Mouse (Mus musculus) midbrain, postnatal 0 days (tissue): ENCODE measurements around the gene Serinc3. TPM values are rescaled to one million over a fixed set of nuclear protein-coding genes. Genes with fewer than 3 reads are reported as not detected.

Source experiments
- ATAC-seq: fragments of 200-750 bp; cut with Nextera tagmentation; 2 replicates; pipeline ENCODE4 v1.8.0; 2017; ENCODE audit warnings: moderate number of reproducible peaks, mild to moderate bottlenecking, moderate TSS enrichment, moderate library complexity; ENCODE audit not compliant: low FRiP score
- DNase-seq: peaks from one replicate; pipeline ENCODE4 v3.0.0-alpha.2; 2015; ENCODE audit warnings: low spot score
- H3K27ac ChIP-seq: fragments of 300-500 bp; sonication (generic); 2 replicates; pipeline ENCODE4 v1.5.1; 2014; ENCODE audit warnings: low read depth, mild to moderate bottlenecking, low read length, mixed read lengths
- H3K27me3 ChIP-seq: fragments of 300-500 bp; sonication (generic); 2 replicates; pipeline ENCODE4 v1.6.1; 2014; ENCODE audit warnings: low read length, control low read depth, mixed read lengths; ENCODE audit not compliant: insufficient read depth
- H3K36me3 ChIP-seq: fragments of 300-500 bp; sonication (generic); 2 replicates; pipeline ENCODE4 v1.6.1; 2014; ENCODE audit warnings: low read length, control low read depth, mixed read lengths; ENCODE audit not compliant: insufficient read depth
- H3K4me1 ChIP-seq: fragments of 300-500 bp; sonication (generic); 2 replicates; pipeline ENCODE4 v1.6.1; 2014; ENCODE audit warnings: mild to moderate bottlenecking, control low read depth, antibody characterized with exemption, low read length, mixed read lengths; ENCODE audit not compliant: insufficient read depth
- H3K4me2 ChIP-seq: fragments of 300-500 bp; sonication (generic); 2 replicates; pipeline ENCODE4 v1.6.1; 2014; ENCODE audit warnings: low read depth, mild to moderate bottlenecking, low read length, mixed read lengths; ENCODE audit not compliant: poor library complexity, severe bottlenecking
- H3K4me3 ChIP-seq: fragments of 300-500 bp; sonication (generic); 2 replicates; pipeline ENCODE4 v1.5.1; 2014; ENCODE audit warnings: low read depth, mild to moderate bottlenecking, low read length, moderate library complexity
- H3K9ac ChIP-seq: fragments of 300-500 bp; sonication (generic); replicated peaks from 2 replicates; pipeline ENCODE4 v1.6.1; 2014; ENCODE audit warnings: mild to moderate bottlenecking, low read length, moderate library complexity, mixed read lengths; ENCODE audit not compliant: poor library complexity, severe bottlenecking
- H3K9me3 ChIP-seq: fragments of 300-500 bp; sonication (generic); 2 replicates; pipeline ENCODE4 v1.6.1; 2016; ENCODE audit warnings: low read length, control low read depth
- CTCF ChIP-seq: IDR thresholded peaks from 2 replicates; pipeline ENCODE4 v1.5.1; 2016; ENCODE audit warnings: antibody characterized with exemption, mild to moderate bottlenecking
- WGBS: fragments of 180-500 bp; shearing (Covaris S2); extraction: QIAGEN DNeasy Blood & Tissue Kit; methylation state at CpG from one replicate; pipeline ENCODE4 v1.1.7; 2014; 5-methylcytosine and 5-hydroxymethylcytosine counted together
- polyA plus RNA-seq: library from polyadenylated mRNA; unstranded; fragments of >200 nt; fragmentation: Nextera tagmentation; extraction: Ambion mirVana; gene quantifications from 2 replicates; pipeline ENCODE4 v1.2.1, GENCODE M21; 2015
- total RNA-seq: library from RNA; depleted of rRNA; stranded (reverse); fragments of >200 nt; gene quantifications from 2 replicates; pipeline ENCODE4 v1.2.3, GENCODE M21; 2014

Gene Serinc3
- total and polyA plus RNA-seq, 2 experiments from 2014 or later: 35.9 to 96.1 TPM

DNA sequence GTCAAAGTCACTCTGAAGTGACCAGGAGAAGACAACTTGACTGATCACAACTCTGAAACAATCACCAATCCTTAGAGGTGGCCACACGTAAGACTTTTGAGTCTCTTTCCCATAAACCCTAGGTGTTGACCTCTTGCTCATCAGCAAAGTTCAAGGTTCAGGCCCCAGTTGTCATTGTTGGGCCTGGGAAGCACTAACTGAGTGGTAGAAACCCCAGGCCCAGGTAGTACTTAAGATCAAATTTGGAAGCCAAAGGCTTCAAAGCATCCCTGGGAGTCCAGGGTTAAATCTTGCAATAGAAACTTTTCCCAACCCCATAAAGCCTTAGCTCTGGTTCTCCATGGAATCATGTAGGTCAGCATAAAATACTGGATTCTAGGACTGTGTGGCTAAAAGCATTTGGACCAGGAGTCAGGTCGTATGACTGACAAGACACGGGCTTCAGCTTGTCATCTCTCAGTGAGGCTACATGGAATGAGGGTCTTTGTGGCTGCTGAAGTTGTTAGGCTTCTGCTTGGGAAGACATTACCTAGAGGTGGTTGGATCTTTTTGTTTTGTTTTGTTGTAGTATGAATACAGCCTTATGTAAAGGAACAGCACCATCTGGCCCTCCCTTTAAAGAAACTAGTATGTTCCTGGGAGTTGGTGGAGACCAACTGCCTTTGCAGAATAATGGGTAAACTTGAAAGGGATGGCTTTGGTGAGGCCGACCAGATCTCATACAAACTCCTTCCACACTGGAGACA is 28.9 kb downstream of the Serinc3 start:
- DNase-seq (no peak), ATAC-seq (no peak)
- Histone ChIP-seq H3K27me3 (no peaks in the 10 kb centered on the region), H3K4me1 (no peaks in the 10 kb centered on the region), H3K27ac (no peak overlapping the region), H3K36me3 (peaks cover 73% of the 10 kb centered on the region), H3K4me2 (no peak overlapping the region), H3K4me3 (no peak overlapping the region), H3K9me3 (no peaks in the 10 kb centered on the region), H3K9ac (no peak overlapping the region)
- 96% methylated on average over 4 of the region's 4 CpGs for WGBS
- no peak for TF ChIP-seq CTCF

DNA sequence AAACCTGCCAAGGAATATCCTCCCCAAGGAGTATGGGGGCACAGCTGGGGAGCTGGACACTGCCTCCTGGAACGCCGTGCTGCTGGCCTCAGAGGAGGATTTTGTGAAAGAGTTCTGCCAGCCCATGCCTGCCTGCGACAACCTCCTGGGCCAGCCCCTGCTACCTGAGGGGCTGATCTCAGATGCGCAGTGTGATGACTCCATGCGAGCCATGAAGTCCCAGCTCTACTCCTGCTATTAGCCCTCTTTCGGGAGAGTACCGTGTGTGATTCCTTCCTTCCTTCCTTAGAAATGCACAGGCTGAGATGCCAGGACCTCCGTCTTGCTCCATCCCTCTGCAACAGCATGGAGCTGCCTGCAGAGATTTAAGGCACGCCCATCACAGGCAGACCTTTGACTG is 29.5 kb downstream of the Serinc3 start:
- H3K36me3 ChIP-seq: peaks cover 71% of the 10 kb centered on the region
- no peaks in the 10 kb centered on the region for H3K9me3 ChIP-seq
- H3K27ac ChIP-seq: no peak overlapping the region
- H3K4me3 ChIP-seq: no peak overlapping the region
- H3K9ac ChIP-seq: no peak overlapping the region
- WGBS: 94% methylated on average over 9 of the region's 9 CpGs
- ATAC-seq: no peak
- no peak for DNase-seq
- H3K4me1 ChIP-seq: no peaks in the 10 kb centered on the region
- no peaks in the 10 kb centered on the region for H3K27me3 ChIP-seq
- TF ChIP-seq CTCF: no peak
- H3K4me2 ChIP-seq: no peak overlapping the region

DNA sequence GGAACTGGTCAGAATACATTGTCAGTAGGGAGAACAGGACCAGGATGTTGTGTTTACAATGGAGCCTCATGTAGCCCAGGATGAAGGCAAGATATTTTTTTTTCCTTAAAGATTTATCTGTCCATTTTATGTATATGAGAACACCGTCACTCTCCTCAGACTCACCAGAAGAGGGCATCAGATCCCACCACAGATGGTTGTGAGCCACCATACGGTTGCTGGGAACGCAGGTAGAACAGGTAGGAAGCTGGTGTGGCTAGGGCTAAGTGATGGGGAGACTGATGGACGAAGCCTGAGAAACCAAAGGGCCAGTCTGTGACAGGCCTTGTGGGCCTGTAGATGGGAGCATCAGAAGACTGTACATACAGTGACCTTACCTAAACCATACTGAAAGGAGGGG is 30.9 kb downstream of the Serinc3 start:
- H3K4me3 ChIP-seq: no peak overlapping the region
- no peak for ATAC-seq
- 94% methylated on average over 4 of the region's 4 CpGs for WGBS
- H3K27me3 ChIP-seq: no peaks in the 10 kb centered on the region
- no peak for DNase-seq
- H3K36me3 ChIP-seq: peaks cover 59% of the 10 kb centered on the region
- no peak overlapping the region for H3K27ac ChIP-seq
- H3K4me2 ChIP-seq: no peak overlapping the region
- H3K9ac ChIP-seq: no peak overlapping the region
- TF ChIP-seq CTCF: peak; percentile 23
- H3K9me3 ChIP-seq: no peaks in the 10 kb centered on the region
- no peaks in the 10 kb centered on the region for H3K4me1 ChIP-seq

DNA sequence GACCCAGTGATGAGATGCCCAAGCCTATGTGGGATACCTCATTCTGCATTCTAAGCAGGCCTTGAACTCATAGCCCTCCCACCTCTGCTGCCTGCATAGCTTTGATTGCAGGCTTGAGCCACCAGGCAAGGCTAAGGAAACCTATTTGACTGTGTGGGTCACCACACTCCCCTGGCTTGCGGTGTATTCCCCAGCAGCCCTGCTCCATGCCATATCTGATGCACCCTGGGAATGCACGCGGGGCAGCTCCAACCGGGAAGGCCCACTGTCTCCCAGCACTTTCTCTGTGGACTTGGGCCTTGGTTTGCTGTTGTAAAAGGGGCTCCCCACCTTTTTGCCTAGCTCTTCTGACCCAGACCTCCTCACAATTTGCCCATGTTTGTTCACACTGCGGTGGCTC is 31.7 kb downstream of the Serinc3 start:
- H3K9ac ChIP-seq: no peak overlapping the region
- WGBS: 98% methylated on average over 5 of the region's 5 CpGs
- H3K9me3 ChIP-seq: no peaks in the 10 kb centered on the region
- H3K4me3 ChIP-seq: no peak overlapping the region
- H3K4me1 ChIP-seq: no peaks in the 10 kb centered on the region
- H3K4me2 ChIP-seq: no peak overlapping the region
- no peak for TF ChIP-seq CTCF
- ATAC-seq: no peak
- no peak for DNase-seq
- H3K27me3 ChIP-seq: no peaks in the 10 kb centered on the region
- H3K36me3 ChIP-seq: peaks cover 57% of the 10 kb centered on the region
- H3K27ac ChIP-seq: no peak overlapping the region

DNA sequence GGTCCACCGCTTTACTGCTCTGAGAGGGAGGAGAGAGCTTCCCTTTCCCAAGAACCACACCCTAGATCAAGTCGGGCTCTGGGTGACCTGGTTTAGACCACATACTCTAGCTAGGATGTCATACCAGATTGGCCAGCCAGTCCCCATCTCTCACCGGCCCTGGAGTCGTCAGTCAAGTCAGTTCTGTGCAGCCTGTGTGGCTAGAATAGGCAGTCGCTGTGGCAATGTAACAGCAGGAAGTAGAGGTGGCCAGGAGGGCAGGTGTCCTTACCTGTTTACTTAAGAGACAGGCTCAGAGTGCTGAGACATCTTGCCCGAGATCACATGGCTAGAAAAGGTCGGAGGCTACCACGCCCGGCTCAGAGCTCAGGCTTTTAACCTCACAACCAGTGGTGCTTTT is 33.8 kb downstream of the Serinc3 start:
- no peaks in the 10 kb centered on the region for H3K27me3 ChIP-seq
- H3K4me1 ChIP-seq: no peaks in the 10 kb centered on the region
- ATAC-seq (no peak), DNase-seq (no peak)
- H3K4me3 ChIP-seq: no peak overlapping the region
- H3K4me2 ChIP-seq: no peak overlapping the region
- peaks cover 49% of the 10 kb centered on the region for H3K36me3 ChIP-seq
- H3K27ac ChIP-seq: no peak overlapping the region
- TF ChIP-seq CTCF: no peak
- H3K9me3 ChIP-seq: no peaks in the 10 kb centered on the region
- WGBS: 85% methylated on average over 9 of the region's 9 CpGs
- H3K9ac ChIP-seq: no peak overlapping the region

DNA sequence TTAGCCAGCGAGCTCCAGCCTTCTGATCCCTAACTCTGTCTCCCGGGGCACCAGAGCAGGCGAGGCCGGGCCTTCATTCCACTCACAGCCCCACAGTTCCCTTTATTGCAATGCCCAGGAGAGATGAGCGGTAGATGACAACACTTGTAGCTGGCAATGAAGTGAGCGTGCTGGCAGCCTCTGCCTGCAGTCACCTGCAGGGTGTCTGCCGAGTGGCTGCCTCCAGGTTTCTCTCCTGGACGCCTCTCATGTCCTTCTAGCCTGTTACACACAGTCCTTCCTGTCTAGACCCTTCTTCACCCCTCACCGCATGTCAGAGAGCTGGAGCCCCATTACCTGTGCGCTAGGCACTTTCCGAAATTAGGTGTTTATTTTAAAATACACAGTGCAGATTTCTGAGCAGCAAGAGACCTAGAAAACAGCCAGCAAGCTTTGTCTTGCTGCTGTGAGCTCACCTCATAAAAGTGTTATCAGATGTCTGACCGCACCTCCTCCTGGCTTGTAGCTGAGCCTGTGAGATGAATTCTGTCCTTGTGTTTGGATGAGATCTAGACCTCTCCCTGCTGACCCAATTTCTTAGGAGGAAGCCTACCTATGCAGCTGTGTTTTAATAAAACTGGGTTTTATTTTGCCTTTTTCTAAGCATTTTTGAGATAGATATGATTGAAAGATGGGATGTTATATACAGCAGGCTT is 35.5 kb downstream of the Serinc3 start:
- ATAC-seq (no peak), DNase-seq (no peak)
- no peaks in the 10 kb centered on the region for H3K27me3 ChIP-seq
- no peaks in the 10 kb centered on the region for H3K9me3 ChIP-seq
- no peak overlapping the region for H3K4me2 ChIP-seq
- H3K27ac ChIP-seq: no peak overlapping the region
- no peak overlapping the region for H3K4me3 ChIP-seq
- peaks cover 33% of the 10 kb centered on the region for H3K36me3 ChIP-seq
- no peak overlapping the region for H3K9ac ChIP-seq
- no peaks in the 10 kb centered on the region for H3K4me1 ChIP-seq
- WGBS: 81% methylated on average over 12 of the region's 12 CpGs
- TF ChIP-seq CTCF: no peak
